8 mouse cellular contexts compared by ENCODE assay signal in the genomic region with DNA sequence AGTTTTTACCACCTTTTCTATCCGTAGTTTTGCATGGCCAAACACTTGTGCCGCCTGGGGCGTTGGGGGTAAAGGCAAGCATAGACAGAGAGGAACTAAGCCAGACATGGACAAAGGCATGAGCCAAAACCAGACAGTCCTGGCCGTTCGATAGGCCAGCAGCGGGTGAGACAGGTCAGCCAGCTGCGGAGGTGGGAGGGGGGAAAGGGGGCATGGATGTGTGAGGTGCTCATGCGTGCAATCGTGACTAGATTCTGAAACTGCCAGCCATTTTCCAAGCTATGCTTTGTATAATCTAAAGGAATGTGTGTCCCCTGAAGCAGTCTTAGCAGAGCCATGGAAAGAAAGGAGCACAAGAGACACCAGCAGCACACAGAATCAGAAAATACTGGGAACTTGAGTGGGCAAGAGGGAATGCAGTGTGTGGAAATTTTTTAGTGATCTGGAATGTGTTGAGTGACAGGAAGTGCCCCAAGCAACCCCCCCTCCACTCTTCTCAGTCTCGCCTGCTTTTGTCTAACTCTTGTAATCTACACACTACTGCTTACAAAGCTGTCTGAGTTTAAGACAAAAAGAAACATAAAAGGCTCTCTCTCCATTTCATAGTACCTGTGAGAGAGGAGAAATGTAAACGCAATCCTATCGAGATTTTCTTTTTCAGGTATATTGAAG.
A peak's percentile ranks its signal among the peaks of the same experiment; 100 is the strongest.
DNase-seq lines count a peak whose midpoint lies in the region; ATAC-seq and TF ChIP-seq lines count a peak whose summit lies in the region.

No protein-coding gene starts in this region.

- no peaks in the 10 kb centered on the region for H3K27me3 ChIP-seq in hindbrain, embryonic 13.5 days

- intact Hi-C loops in left cerebral cortex, adult 2 months (cut with DNase I), result no loop called here

- TF ChIP-seq CTCF in left cerebral cortex, adult 2 months (IDR thresholded peaks at IDR 0.05), result no peak

- peak; percentile 82 for ATAC-seq in hindbrain, embryonic 13.5 days (ENCODE audit: low FRiP score)

- H3K9me3 ChIP-seq in hindbrain, embryonic 13.5 days, result no peaks in the 10 kb centered on the region

- peaks cover 13% of the 10 kb centered on the region for H3K4me1 ChIP-seq in hindbrain, embryonic 13.5 days (replicated peaks)

- H3K79me2 ChIP-seq in macrophage (ENCODE audit: inconsistent target), result no peaks in the 10 kb centered on the region

- H3K9ac ChIP-seq in hindbrain, embryonic 13.5 days, result peak overlapping the region; percentile 83

- peak overlapping the region; percentile 59 for H3K4me3 ChIP-seq in hindbrain, embryonic 13.5 days
- peak overlapping the region; percentile 50 for H3K4me3 ChIP-seq in left cerebral cortex, adult 2 months
- peak overlapping the region; percentile 53 for H3K4me3 ChIP-seq in macrophage (ENCODE audit: inconsistent target)

- peak; percentile 23 for DNase-seq in ZHBTc4 (ENCODE audit: low read depth, low spot score)
- peak; percentile 23 to 27 for DNase-seq in cerebellum, postnatal 14 days
- DNase-seq in frontal cortex, postnatal 36 days (ENCODE audit: low spot score in 2 of 2), result peak; percentile 7 to 33
- peak; percentile 22 to 31 for DNase-seq in left cerebral cortex, adult 2 months (ENCODE audit: extremely low spot score in 1 of 2, low spot score in 2 of 2)
- peak; percentile 23 for DNase-seq in right cerebral cortex, adult 18-20 months
- peak; percentile 38 to 62 for DNase-seq in urinary bladder, postnatal 4 days (ENCODE audit: low spot score in 2 of 2)

- no peaks in the 10 kb centered on the region for H3K36me3 ChIP-seq in hindbrain, embryonic 13.5 days
- H3K36me3 ChIP-seq in macrophage (ENCODE audit: inconsistent target), result no peaks in the 10 kb centered on the region

- 5% methylated on average over 12 of the region's 12 CpGs for WGBS in hindbrain, embryonic 13.5 days
- WGBS in macrophage (ENCODE audit: missing documents), result 4% methylated on average over 12 of the region's 12 CpGs

- peak overlapping the region; percentile 62 for H3K4me2 ChIP-seq in hindbrain, embryonic 13.5 days

- peak overlapping the region; percentile 96 for H3K27ac ChIP-seq in hindbrain, embryonic 13.5 days
- peak overlapping the region; percentile 34 for H3K27ac ChIP-seq in left cerebral cortex, adult 2 months
- H3K27ac ChIP-seq in macrophage, result peak overlapping the region; percentile 63

Comparison
In these comparisons a context has a peak if more than half of its experiments do, and no peak if none do; other contexts are left out.
1. Peak in every context shown above with its lines: DNase-seq, ATAC-seq, H3K4me3 ChIP-seq and H3K27ac ChIP-seq.
2. H3K27ac ChIP-seq: peak in every context shown above with its lines; median percentile 96 in hindbrain, embryonic 13.5 days; 63 in macrophage; 34 in left cerebral cortex, adult 2 months.